ENCODE assay signal across 14 mouse cellular contexts in the genomic region with DNA sequence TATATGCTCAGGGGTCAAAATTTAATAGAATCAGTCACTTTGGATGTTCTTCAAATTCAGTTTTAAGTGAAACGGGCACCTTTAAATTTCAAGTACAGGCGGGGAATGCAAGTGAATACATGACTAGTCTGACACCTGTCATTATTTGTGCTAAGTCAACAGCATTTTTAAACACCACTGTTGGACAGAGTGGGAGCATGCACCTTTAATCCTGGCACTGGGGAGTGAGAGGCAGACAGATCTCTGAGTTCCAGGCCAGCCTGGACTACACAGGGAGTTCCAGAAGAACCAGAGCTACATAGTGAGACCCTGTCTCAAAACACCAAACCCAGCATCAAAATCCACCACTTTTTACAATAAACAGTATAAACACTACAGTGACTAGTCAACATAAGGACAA.
"Had no signal": no experiment of that assay in that cellular context is flagged by ENCODE, and none has a peak within 500 bp of the region (broad histone marks: within the 10 kb centered on the region; RNA-seq: fewer than 3 reads in every experiment).

No protein-coding gene starts in this region.

- H3K4me3 ChIP-seq: kidney, embryonic 15.5 days; limb, embryonic 13.5 days; megakaryocyte, embryonic 14.5 days; midbrain, embryonic 15.5 days; neural tube, embryonic 12.5 days had no signal

- H3K27me3 ChIP-seq: kidney, embryonic 15.5 days; limb, embryonic 13.5 days; megakaryocyte, embryonic 14.5 days; midbrain, embryonic 15.5 days; neural tube, embryonic 12.5 days had no signal

- H3K36me3 ChIP-seq: midbrain, embryonic 15.5 days had no signal

- H3K27ac ChIP-seq: hindbrain, embryonic 14.5 days; kidney, embryonic 15.5 days; limb, embryonic 13.5 days; liver, embryonic 14.5 days; macrophage; midbrain, embryonic 15.5 days; neural tube, embryonic 12.5 days had no signal

- H3K9ac ChIP-seq: hindbrain, embryonic 14.5 days; kidney, embryonic 15.5 days; limb, embryonic 13.5 days; liver, embryonic 14.5 days; midbrain, embryonic 15.5 days; neural tube, embryonic 12.5 days had no signal

- DNase-seq: kidney, adult 11 months; kidney, postnatal 14 days; left cerebral cortex, postnatal 4 days; spleen, adult 18-20 months; thymus, postnatal 25 days had no signal

- ATAC-seq: midbrain, embryonic 15.5 days had no signal

- H3K4me2 ChIP-seq: hindbrain, embryonic 14.5 days; kidney, embryonic 15.5 days; limb, embryonic 13.5 days; midbrain, embryonic 11.5 days; midbrain, embryonic 15.5 days; neural tube, embryonic 12.5 days had no signal

- H3K9me3 ChIP-seq: kidney, embryonic 15.5 days; limb, embryonic 13.5 days; megakaryocyte, embryonic 14.5 days; midbrain, embryonic 15.5 days; neural tube, embryonic 12.5 days had no signal

- H3K4me1 ChIP-seq: kidney, embryonic 15.5 days; limb, embryonic 13.5 days; midbrain, embryonic 15.5 days; neural tube, embryonic 12.5 days had no signal
